Mouse (Mus musculus) heart, adult 2 months (tissue): ENCODE measurements around the gene Rab42. TPM values are rescaled to one million over a fixed set of nuclear protein-coding genes. Genes with fewer than 3 reads are reported as not detected.
A peak's percentile ranks its signal among the peaks of the same experiment; 100 is the strongest.

Source experiments
- DNase-seq, 2 experiments: peaks; one replicate each; pipeline ENCODE4 v3.0.0; 2021
- H3K27ac ChIP-seq: fragments of 200-600 bp; 2 replicates; pipeline ENCODE4 v1.8.1; 2022
- H3K27me3 ChIP-seq: fragments of 200-500 bp; 2 replicates; pipeline ENCODE4 v1.6.1; 2012; ENCODE audit warnings: mild to moderate bottlenecking, low read length, inconsistent platforms, mixed read lengths; ENCODE audit not compliant: control insufficient read depth, insufficient read depth
- H3K36me3 ChIP-seq: fragments of 200-500 bp; 2 replicates; pipeline ENCODE4 v1.6.1; 2012; ENCODE audit warnings: low read length, inconsistent platforms; ENCODE audit not compliant: control insufficient read depth, insufficient read depth
- H3K4me1 ChIP-seq: fragments of 200-500 bp; 2 replicates; pipeline ENCODE4 v1.6.1; 2011; ENCODE audit warnings: low read length; ENCODE audit not compliant: control insufficient read depth, insufficient read depth
- H3K4me3 ChIP-seq: fragments of 200-600 bp; 2 replicates; pipeline ENCODE4 v1.8.1; 2022
- H3K79me2 ChIP-seq: fragments of 200-500 bp; replicated peaks from 2 replicates; pipeline ENCODE4 v1.6.1; 2012; ENCODE audit warnings: mild to moderate bottlenecking, inconsistent platforms, low read length, moderate library complexity, mixed read lengths; ENCODE audit not compliant: control insufficient read depth, insufficient read depth
- H3K9ac ChIP-seq: fragments of 200-500 bp; 2 replicates; pipeline ENCODE4 v1.6.1; 2012; ENCODE audit warnings: low read depth, mild to moderate bottlenecking, control low read depth, inconsistent platforms, low read length, mixed read lengths
- CTCF ChIP-seq: fragments of 200-600 bp; IDR thresholded peaks from 2 replicates; pipeline ENCODE4 v1.8.1; 2022; ENCODE audit warnings: antibody characterized with exemption, mild to moderate bottlenecking, moderate library complexity
- EP300 ChIP-seq: fragments of 200-500 bp; IDR thresholded peaks from 2 replicates; pipeline ENCODE4 v1.6.1; 2011; ENCODE audit warnings: low read depth, low read length, control low read depth; ENCODE audit not compliant: insufficient read depth
- POLR2A ChIP-seq: fragments of 200-500 bp; IDR thresholded peaks from 2 replicates; pipeline ENCODE4 v1.6.1; 2011; ENCODE audit warnings: mild to moderate bottlenecking, low read depth, low read length, control low read depth; ENCODE audit not compliant: insufficient read depth
- WGBS: fragments of 180-500 bp; shearing (Covaris S2); methylation state at CpG from one replicate; pipeline ENCODE4 v1.1.7; 2018; 5-methylcytosine and 5-hydroxymethylcytosine counted together
- intact Hi-C: fragments of 180-260 bp; cut with DNase I; formaldehyde crosslinking; loops from one replicate; pipeline ENCODE4 v1.15.1; 2025
- polyA plus RNA-seq: library from polyadenylated mRNA; depleted of rRNA; stranded (reverse); fragments of >200 nt; gene quantifications from 2 replicates; pipeline ENCODE4 v1.2.3, GENCODE M21; 2012; rRNA removed
- total RNA-seq, 2 experiments: library from RNA; stranded (reverse); gene quantifications; 2 replicates each; pipeline ENCODE4 v1.2.3; 2021

Rab42 gene
- total and polyA plus RNA-seq, 3 experiments = 0.73 to 4.2 (median 1.1) TPM

GRCm38 (mm10) chr4:132256384-132256783 is 46.8 kb downstream of the Rab42 start:
- H3K27ac ChIP-seq = no peak overlapping the region
- peaks cover 6% of the 10 kb centered on the region for H3K4me1 ChIP-seq
- no peaks in the 10 kb centered on the region for H3K27me3 ChIP-seq
- peaks cover 6% of the 10 kb centered on the region; the same call in 1 of the 2 replicates for H3K36me3 ChIP-seq
- H3K9ac ChIP-seq = no peak overlapping the region
- no peak for TF ChIP-seq EP300
- no peak for TF ChIP-seq POLR2A
- no peak for TF ChIP-seq CTCF
- H3K79me2 ChIP-seq = peaks cover 2% of the 10 kb centered on the region
- 88% methylated on average over 3 of the region's 3 CpGs for WGBS
- intact Hi-C loops = no loop called here
- H3K4me3 ChIP-seq = no peak overlapping the region
- DNase-seq = no peak

GRCm38 (mm10) chr4:132254986-132255385 is 48.2 kb downstream of the Rab42 start:
- Histone ChIP-seq H3K27me3 (no peaks in the 10 kb centered on the region), H3K27ac (no peak overlapping the region), H3K4me3 (no peak overlapping the region), H3K4me1 (peaks cover 6% of the 10 kb centered on the region), H3K79me2 (peaks cover 2% of the 10 kb centered on the region), H3K9ac (no peak overlapping the region), H3K36me3 (peaks cover 6% of the 10 kb centered on the region; the same call in 1 of the 2 replicates)
- DNase-seq = no peak
- 83% methylated on average over 3 of the region's 3 CpGs for WGBS
- intact Hi-C loops = no loop called here
- TF ChIP-seq CTCF = peak; percentile 49
- no peak for TF ChIP-seq POLR2A

GRCm38 (mm10) chr4:132253622-132254021 is 49.6 kb downstream of the Rab42 start:
- no peaks in the 10 kb centered on the region for H3K36me3 ChIP-seq
- peaks cover 3% of the 10 kb centered on the region for H3K79me2 ChIP-seq
- H3K27ac ChIP-seq = no peak overlapping the region
- intact Hi-C loops = no loop called here
- no peak for TF ChIP-seq POLR2A
- TF ChIP-seq CTCF = no peak
- TF ChIP-seq EP300 = no peak
- H3K27me3 ChIP-seq = no peaks in the 10 kb centered on the region
- H3K4me3 ChIP-seq = no peak overlapping the region
- no peak overlapping the region for H3K9ac ChIP-seq
- H3K4me1 ChIP-seq = peaks cover 2% of the 10 kb centered on the region
- no peak for DNase-seq
- 37% methylated on average over 2 of the region's 2 CpGs for WGBS

GRCm38 (mm10) chr4:132253128-132253527 is 50.1 kb downstream of the Rab42 start:
- no peak overlapping the region for H3K27ac ChIP-seq

More at GRCm38 (mm10) chr4:132253128-132253527, 50.1 kb downstream of the Rab42 start:
- no peak for DNase-seq
- no peak for TF ChIP-seq EP300
- no peak for TF ChIP-seq CTCF
- TF ChIP-seq POLR2A = no peak
- Histone ChIP-seq H3K9ac (no peak overlapping the region), H3K27me3 (no peaks in the 10 kb centered on the region), H3K4me3 (no peak overlapping the region), H3K36me3 (no peaks in the 10 kb centered on the region), H3K4me1 (peaks cover 2% of the 10 kb centered on the region), H3K79me2 (peaks cover 3% of the 10 kb centered on the region)
- intact Hi-C loops = no loop called here
- WGBS = 69% methylated on average over 8 of the region's 8 CpGs

Other genes with a start within 250 kb of the Rab42 start
- under 1 TPM; 0.11 to 0.13 TPM for gene Gm10300, start 228.7 kb downstream of the Rab42 start, total RNA-seq
- 0.08 and 0.12 TPM in 2 replicates for gene Gm10300, start 228.7 kb downstream of the Rab42 start, polyA plus RNA-seq
- 100 to 1,000 TPM; 128 to 256 TPM for gene Epb41, start 228.1 kb downstream of the Rab42 start, total RNA-seq
- 58.7 and 62.5 TPM in 2 replicates for gene Epb41, start 228.1 kb downstream of the Rab42 start, polyA plus RNA-seq
- under 1 TPM; 0.20 to 0.21 TPM for gene Oprd1, start 158.9 kb downstream of the Rab42 start, total RNA-seq
- 0.43 and 0.64 TPM in 2 replicates for gene Oprd1, start 158.9 kb downstream of the Rab42 start, polyA plus RNA-seq
- gene Ythdf2, start 91.1 kb downstream of the Rab42 start, total RNA-seq = 10 to 100 TPM; 26.8 to 27.5 TPM
- gene Ythdf2, start 91.1 kb downstream of the Rab42 start, polyA plus RNA-seq = 9.7 and 17.7 TPM in 2 replicates
- gene Gmeb1, start 41.8 kb downstream of the Rab42 start, total RNA-seq = 10 to 100 TPM in 1 of 2 experiments, 1 to 10 TPM in 1; 8.5 to 10.0 TPM
- 7.7 and 9.5 TPM in 2 replicates for gene Gmeb1, start 41.8 kb downstream of the Rab42 start, polyA plus RNA-seq
- 10 to 100 TPM; 29.8 to 34.6 TPM for gene Taf12, start 29.0 kb downstream of the Rab42 start, total RNA-seq
- gene Taf12, start 29.0 kb downstream of the Rab42 start, polyA plus RNA-seq = 16.1 and 25.1 TPM in 2 replicates
- 10 to 100 TPM; 21.3 to 24.6 TPM for gene Trnau1ap, start 26.2 kb upstream of the Rab42 start, total RNA-seq
- 14.8 and 14.9 TPM in 2 replicates for gene Trnau1ap, start 26.2 kb upstream of the Rab42 start, polyA plus RNA-seq
- gene Rcc1, start 50.2 kb upstream of the Rab42 start, total RNA-seq = 1 to 10 TPM; 6.6 to 7.5 TPM
- 5.1 and 5.2 TPM in 2 replicates for gene Rcc1, start 50.2 kb upstream of the Rab42 start, polyA plus RNA-seq
- gene Phactr4, start 119.1 kb upstream of the Rab42 start, total RNA-seq = 10 to 100 TPM; 22.3 to 22.4 TPM
- gene Phactr4, start 119.1 kb upstream of the Rab42 start, polyA plus RNA-seq = 8.7 and 10.1 TPM in 2 replicates
- 1 to 10 TPM; 3.5 to 4.5 TPM for gene Med18, start 160.5 kb upstream of the Rab42 start, total RNA-seq
- 2.1 and 2.2 TPM in 2 replicates for gene Med18, start 160.5 kb upstream of the Rab42 start, polyA plus RNA-seq
- gene Sesn2, start 207.1 kb upstream of the Rab42 start, total RNA-seq = 1 to 10 TPM; 2.5 to 3.3 TPM
- 3.4 and 4.3 TPM in 2 replicates for gene Sesn2, start 207.1 kb upstream of the Rab42 start, polyA plus RNA-seq
- 100 to 1,000 TPM; 287 to 299 TPM for gene Atpif1, start 230.3 kb upstream of the Rab42 start, total RNA-seq
- 146 and 164 TPM in 2 replicates for gene Atpif1, start 230.3 kb upstream of the Rab42 start, polyA plus RNA-seq
- gene Dnajc8, start 232.2 kb upstream of the Rab42 start, total RNA-seq = 10 to 100 TPM; 53.3 to 58.8 TPM
- 29.1 and 40.0 TPM in 2 replicates for gene Dnajc8, start 232.2 kb upstream of the Rab42 start, polyA plus RNA-seq